Mouse (Mus musculus) liver, adult 2 months (tissue): ENCODE measurements around the gene Bglap. TPM values are rescaled to one million over a fixed set of nuclear protein-coding genes. Genes with fewer than 3 reads are reported as not detected.
A peak's percentile ranks its signal among the peaks of the same experiment; 100 is the strongest.
"Not testable (repeated sequence)": the region's sequence is repeated elsewhere in the genome, so short reads cannot be mapped to it uniquely, and the experiment has no call there.

Experiments used
- DNase-seq: peaks from one replicate; pipeline ENCODE4 v3.0.0-alpha.2; 2011; ENCODE audit warnings: low read depth, low spot score; ENCODE audit errors: extremely low read depth
- H3K27ac ChIP-seq: fragments of 200-500 bp; replicated peaks from 2 replicates; pipeline ENCODE4 v1.5.1; 2012; ENCODE audit warnings: low read depth, mild to moderate bottlenecking, control low read depth, inconsistent platforms, low read length; ENCODE audit not compliant: insufficient read depth
- H3K27me3 ChIP-seq: fragments of 200-500 bp; 2 replicates; pipeline ENCODE4 v1.6.1; 2012; ENCODE audit warnings: mild to moderate bottlenecking, moderate library complexity, low read length, inconsistent platforms; ENCODE audit not compliant: control insufficient read depth, insufficient read depth
- H3K36me3 ChIP-seq: fragments of 200-500 bp; 2 replicates; pipeline ENCODE4 v1.6.1; 2012; ENCODE audit warnings: low read length, inconsistent platforms; ENCODE audit not compliant: control insufficient read depth, insufficient read depth
- H3K4me1 ChIP-seq: fragments of 200-500 bp; 2 replicates; pipeline ENCODE4 v1.6.1; 2011; ENCODE audit warnings: low read length; ENCODE audit not compliant: control insufficient read depth, insufficient read depth
- H3K4me3 ChIP-seq: fragments of 200-500 bp; 2 replicates; pipeline ENCODE4 v1.5.1; 2011; ENCODE audit warnings: low read depth, mild to moderate bottlenecking, control low read depth, low read length, moderate library complexity; ENCODE audit not compliant: insufficient read depth
- H3K79me2 ChIP-seq: fragments of 200-500 bp; 2 replicates; pipeline ENCODE4 v1.6.1; 2012; ENCODE audit warnings: inconsistent platforms, mild to moderate bottlenecking, low read length, moderate library complexity; ENCODE audit not compliant: control insufficient read depth, insufficient read depth
- H3K9ac ChIP-seq: fragments of 200-500 bp; 2 replicates; pipeline ENCODE4 v1.6.1; 2012; ENCODE audit warnings: low read depth, mild to moderate bottlenecking, control low read depth, inconsistent platforms, low read length
- CTCF ChIP-seq: fragments of 200-500 bp; IDR thresholded peaks from 2 replicates; pipeline ENCODE4 v1.5.1; 2011; ENCODE audit warnings: low read depth, low read length, control low read depth
- POLR2A ChIP-seq: fragments of 200-500 bp; IDR thresholded peaks from 2 replicates; pipeline ENCODE4 v1.6.1; 2011; ENCODE audit warnings: low read length, control low read depth; ENCODE audit not compliant: insufficient read depth; ENCODE audit errors: extremely low read depth
- WGBS: fragments of 180-500 bp; shearing (Covaris S2); methylation state at CpG from one replicate; pipeline ENCODE4 v1.1.7; 2018; 5-methylcytosine and 5-hydroxymethylcytosine counted together
- polyA plus RNA-seq: library from polyadenylated mRNA; depleted of rRNA; stranded (reverse); fragments of >200 nt; gene quantifications from 2 replicates; pipeline ENCODE4 v1.2.3, GENCODE M21; 2012; rRNA removed
- total RNA-seq: library from RNA; depleted of rRNA; stranded (reverse); fragments of >200 nt; gene quantifications from 2 replicates; pipeline ENCODE4 v1.2.3, GENCODE M21; 2014; rRNA removed

The Bglap gene
- total RNA-seq (not detected in 2 replicates), polyA plus RNA-seq (not detected in 2 replicates)

DNA sequence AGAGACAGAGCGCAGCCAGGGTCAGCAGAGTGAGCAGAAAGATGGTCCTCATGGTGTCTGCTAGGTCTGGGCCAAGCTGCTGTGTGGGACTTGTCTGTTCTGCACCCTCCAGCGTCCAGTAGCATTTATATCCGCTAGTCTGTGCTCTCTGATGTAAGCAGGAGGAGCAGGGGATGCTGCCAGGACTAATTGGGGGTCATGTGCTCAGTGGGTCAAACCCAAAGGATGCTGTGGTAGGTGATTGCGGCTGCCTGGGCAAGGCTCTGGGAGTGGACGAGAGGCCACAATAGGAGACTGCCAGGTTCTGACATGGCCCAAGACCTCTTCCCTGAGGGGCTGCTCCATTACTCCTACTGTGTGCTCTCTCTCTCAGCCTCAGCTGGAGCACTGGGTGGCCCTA, at the start of gene Bglap:
Bglap (minus strand) TSS at position 101 of the 400 bp plus-strand sequence.
- 74% methylated on average over 5 of the region's 5 CpGs for WGBS
- no peak for DNase-seq
- H3K27ac ChIP-seq = no peak within 1 kb of the TSS
- no peaks in the 10 kb centered on the region for H3K4me1 ChIP-seq
- no peaks in the 10 kb centered on the region for H3K36me3 ChIP-seq
- H3K4me3 ChIP-seq = no peak within 1 kb of the TSS
- TF ChIP-seq POLR2A (no peak), CTCF (no peak)
- no peaks in the 10 kb centered on the region for H3K79me2 ChIP-seq
- H3K27me3 ChIP-seq = no peaks in the 10 kb centered on the region
- no peak within 1 kb of the TSS for H3K9ac ChIP-seq

DNA sequence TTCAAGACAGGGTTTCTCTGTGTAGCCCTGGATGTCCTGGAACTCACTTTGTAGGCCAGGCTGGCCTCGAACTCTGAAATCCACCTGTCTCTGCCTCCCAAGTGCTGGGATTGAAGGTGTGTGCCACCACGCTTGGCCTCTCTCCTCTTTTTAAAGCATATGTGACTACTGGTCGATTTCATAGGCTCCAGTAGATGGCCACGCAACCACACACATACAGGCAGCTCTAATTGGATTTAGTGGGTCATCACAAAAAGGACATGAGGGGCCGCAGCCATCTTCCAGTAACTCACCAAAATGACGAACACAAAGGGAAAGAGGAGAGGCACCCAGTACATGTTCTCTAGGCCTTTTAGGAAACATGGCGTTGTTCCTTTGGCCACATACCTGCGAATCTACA, 44.4 kb upstream of the Bglap start:
- H3K27ac ChIP-seq, H3K36me3 ChIP-seq, H3K79me2 ChIP-seq, H3K27me3 ChIP-seq, H3K9ac ChIP-seq, H3K4me3 ChIP-seq, DNase-seq: not testable (repeated sequence)
- WGBS = 86% methylated on average over 8 of the region's 8 CpGs
- peaks cover 10% of the 10 kb centered on the region; the same call in 1 of the 2 replicates for H3K4me1 ChIP-seq

- Histone ChIP-seq H3K27me3 (no peaks in the 10 kb centered on the region), H3K9ac (no peak overlapping the region), H3K4me1 (peaks cover 12% of the 10 kb centered on the region; the same call in 1 of the 2 replicates), H3K4me3 (no peak overlapping the region), H3K27ac (0 out of 2 replicates have a peak overlapping the region, but pooled peaks have one; percentile 1), H3K36me3 (no peaks in the 10 kb centered on the region), H3K79me2 (peaks cover 11% of the 10 kb centered on the region; the same call in 1 of the 2 replicates)
- DNase-seq = peak; percentile 84
- 27% methylated on average over 4 of the region's 4 CpGs for WGBS
- no peak for TF ChIP-seq CTCF
- TF ChIP-seq POLR2A = no peak
Measured at GRCm38 (mm10) chr3:88427342-88427905, 43.2 kb upstream of the Bglap start.

GRCm38 (mm10) chr3:88425708-88426420, 41.6 kb upstream of the Bglap start:
- WGBS = 69% methylated on average over 10 of the region's 10 CpGs
- H3K9ac ChIP-seq = no peak overlapping the region
- H3K36me3 ChIP-seq = no peaks in the 10 kb centered on the region
- H3K27me3 ChIP-seq = no peaks in the 10 kb centered on the region
- peak; percentile 59 for DNase-seq
- H3K79me2 ChIP-seq = peaks cover 17% of the 10 kb centered on the region; the same call in 1 of the 2 replicates
- no peak for TF ChIP-seq POLR2A
- TF ChIP-seq CTCF = no peak
- peaks cover 20% of the 10 kb centered on the region for H3K4me1 ChIP-seq
- no peak overlapping the region for H3K4me3 ChIP-seq
- peak overlapping the region; percentile 36; the same call in 1 of the 2 replicates for H3K27ac ChIP-seq

DNA sequence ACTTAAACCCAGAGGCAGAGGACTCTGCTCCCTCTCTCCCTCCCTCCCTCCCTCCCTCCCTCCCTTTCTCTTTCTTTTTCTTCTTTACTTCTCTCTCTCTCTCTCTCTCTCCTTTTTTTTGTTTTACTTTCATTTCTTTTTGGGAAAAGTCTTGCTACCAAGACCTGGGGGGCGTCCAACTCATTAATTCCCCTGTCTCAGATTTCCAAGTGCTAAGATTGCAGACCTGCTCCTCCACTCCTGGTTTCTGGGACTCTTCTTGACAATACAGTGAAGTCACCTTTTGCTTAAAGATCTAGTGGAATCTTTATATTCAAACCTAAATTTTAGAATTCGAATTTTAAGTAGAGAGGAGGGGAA, 41.0 kb upstream of the Bglap start:
- Histone ChIP-seq H3K9ac (no peak overlapping the region), H3K36me3 (peaks cover 2% of the 10 kb centered on the region; the same call in 1 of the 2 replicates), H3K4me3 (no peak overlapping the region; the same call in 1 of the 2 replicates), H3K27ac (peak overlapping the region; percentile 30), H3K4me1 (peaks cover 26% of the 10 kb centered on the region), H3K79me2 (peaks cover 22% of the 10 kb centered on the region), H3K27me3 (no peaks in the 10 kb centered on the region)
- WGBS = 6% methylated on average over 2 of the region's 2 CpGs
- DNase-seq = no peak
- no peak for TF ChIP-seq CTCF
